Mouse (Mus musculus) ES-Bruce4 (cell line): Measurements from ENCODE around the gene Bnip3. TPM values are rescaled to one million over a fixed set of nuclear protein-coding genes. Genes with fewer than 3 reads are reported as not detected.

Source experiments
- H3K27ac ChIP-seq: 2 replicates; pipeline ENCODE4 v1.5.1; 2012; ENCODE audit warnings: low read length, inconsistent platforms; ENCODE audit not compliant: insufficient read depth
- H3K27me3 ChIP-seq: 2 replicates; pipeline ENCODE4 v1.6.1; 2012; ENCODE audit warnings: mild to moderate bottlenecking, low read length, inconsistent platforms; ENCODE audit not compliant: control insufficient read depth, poor library complexity, insufficient read depth, severe bottlenecking
- H3K36me3 ChIP-seq: 2 replicates; pipeline ENCODE4 v1.6.1; 2012; ENCODE audit warnings: inconsistent platforms, mild to moderate bottlenecking, low read length, moderate library complexity; ENCODE audit not compliant: control insufficient read depth, poor library complexity, insufficient read depth, severe bottlenecking
- H3K4me1 ChIP-seq: one replicate; pipeline ENCODE4 v1.8.1; 2011; ENCODE audit warnings: low read length; ENCODE audit not compliant: control insufficient read depth, insufficient read depth
- H3K4me3 ChIP-seq: 2 replicates; pipeline ENCODE4 v1.5.1; 2011; ENCODE audit warnings: low read depth, mild to moderate bottlenecking, low read length
- H3K9ac ChIP-seq: 2 replicates; pipeline ENCODE4 v1.6.1; 2012; ENCODE audit warnings: low read depth, mild to moderate bottlenecking, inconsistent platforms; ENCODE audit not compliant: poor library complexity, severe bottlenecking
- H3K9me3 ChIP-seq: replicated peaks from 2 replicates; pipeline ENCODE4 v1.6.1; 2012; ENCODE audit warnings: mild to moderate bottlenecking, low read length, inconsistent platforms; ENCODE audit not compliant: control insufficient read depth, poor library complexity, insufficient read depth, severe bottlenecking
- CTCF ChIP-seq: IDR thresholded peaks from one replicate; pipeline ENCODE4 v1.8.1; 2011; ENCODE audit warnings: low read depth, low read length
- EP300 ChIP-seq: IDR thresholded peaks from 2 replicates; pipeline ENCODE4 v1.6.1; 2011; ENCODE audit warnings: low read depth, low read length; ENCODE audit not compliant: insufficient read depth
- POLR2A ChIP-seq: IDR thresholded peaks from one replicate; pipeline ENCODE4 v1.8.1; 2011; ENCODE audit warnings: low read length; ENCODE audit not compliant: insufficient read depth
- polyA plus RNA-seq: library from polyadenylated mRNA; stranded (reverse); fragments of >200 nt; gene quantifications from 2 replicates; pipeline ENCODE4 v1.2.4, GENCODE M21; 2011; ENCODE audit warnings: low read depth; ENCODE audit not compliant: missing spikeins, insufficient read depth, insufficient read length

Bnip3 gene
- polyA plus RNA-seq, 1 experiment, result 73.7 TPM

DNA sequence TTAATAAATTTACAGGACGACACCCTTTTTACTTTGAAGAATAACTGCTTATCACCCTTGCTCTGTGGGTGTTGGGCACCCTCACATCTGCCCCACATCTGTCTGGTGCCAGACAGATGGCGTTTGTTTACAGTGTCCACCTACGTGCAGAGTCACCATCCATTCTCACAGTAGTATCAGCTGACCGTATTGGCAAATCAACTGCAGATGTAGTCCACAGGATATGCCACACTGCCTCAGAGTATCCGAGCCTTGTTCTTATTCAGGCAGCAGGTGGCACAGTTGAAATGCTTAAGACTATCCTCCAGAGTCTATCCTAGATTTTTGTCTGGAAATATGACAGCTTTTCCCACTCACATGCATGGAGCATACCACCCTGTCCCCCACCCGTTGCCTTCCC is 42.0 kb downstream of the Bnip3 start:
- TF ChIP-seq EP300, result no peak
- no peak for TF ChIP-seq POLR2A
- no peak for TF ChIP-seq CTCF
- Histone ChIP-seq H3K36me3 (peaks cover 47% of the 10 kb centered on the region), H3K4me1 (no peaks in the 10 kb centered on the region)

DNA sequence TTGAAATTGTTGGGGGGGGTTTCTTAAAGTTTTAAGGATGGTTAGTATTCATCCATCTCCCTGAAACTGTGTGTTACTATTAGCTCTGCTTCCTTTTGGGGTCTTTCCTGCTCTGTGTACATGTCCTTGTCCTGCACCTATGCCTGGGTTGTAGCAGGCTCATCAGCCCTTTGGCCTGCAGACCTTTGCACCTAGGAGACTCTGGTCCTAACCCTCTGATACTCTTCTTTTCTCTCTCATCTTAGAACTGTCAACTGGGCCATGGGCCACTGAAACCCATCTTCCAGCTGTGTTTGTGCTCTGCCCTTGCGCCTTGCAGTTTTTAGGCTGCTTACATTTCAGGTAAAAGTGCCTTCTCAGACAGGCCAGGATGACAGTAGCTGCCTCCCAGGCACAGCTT is 44.5 kb downstream of the Bnip3 start:
- Histone ChIP-seq H3K9ac (no peak overlapping the region), H3K4me3 (no peak overlapping the region), H3K27me3 (no peaks in the 10 kb centered on the region), H3K4me1 (peaks cover 2% of the 10 kb centered on the region), H3K27ac (peak overlapping the region; percentile 11; the same call in 1 of the 2 replicates), H3K36me3 (peaks cover 28% of the 10 kb centered on the region), H3K9me3 (no peaks in the 10 kb centered on the region)
- TF ChIP-seq EP300 (no peak), POLR2A (no peak), CTCF (no peak)

More for the DNA sequence above, 42.0 kb downstream of the Bnip3 start:
- Histone ChIP-seq H3K9me3 (no peaks in the 10 kb centered on the region), H3K4me3 (no peak overlapping the region), H3K9ac (no peak overlapping the region), H3K27ac (no peak overlapping the region), H3K27me3 (no peaks in the 10 kb centered on the region)

DNA sequence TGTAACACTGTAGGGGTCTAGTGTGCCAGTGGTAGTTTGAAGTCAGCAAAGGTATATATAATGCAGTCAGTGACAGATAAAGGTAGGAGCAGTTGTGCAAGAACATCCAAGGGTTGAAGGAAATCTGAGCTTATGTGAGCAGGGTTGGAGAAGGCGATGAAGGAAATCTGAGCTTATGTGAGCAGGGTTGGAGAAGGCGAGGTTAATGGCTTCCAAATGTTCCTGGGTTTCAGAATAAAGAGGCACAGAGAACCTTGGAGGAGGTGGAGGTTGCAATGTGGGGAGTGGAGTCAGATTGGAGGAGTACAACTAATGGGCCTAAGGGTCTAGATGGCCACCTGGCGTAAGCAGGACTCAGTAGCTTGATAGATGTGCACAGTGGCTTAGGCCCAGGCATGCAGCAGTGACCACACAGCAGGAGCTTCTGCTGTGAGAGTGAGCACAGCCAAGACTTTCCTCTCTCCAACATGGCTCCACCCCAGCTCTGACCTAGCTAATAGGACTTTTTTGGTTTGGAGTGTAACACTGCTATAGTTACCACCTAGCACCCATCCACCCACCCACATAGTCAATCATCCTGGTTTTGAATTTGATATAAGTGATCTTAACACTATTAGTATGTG is 45.3 kb downstream of the Bnip3 start:
- H3K4me3 ChIP-seq, result no peak overlapping the region
- H3K27me3 ChIP-seq, result no peaks in the 10 kb centered on the region
- H3K9me3 ChIP-seq, result no peaks in the 10 kb centered on the region
- TF ChIP-seq CTCF (no peak), POLR2A (no peak), EP300 (no peak)
- peak overlapping the region; percentile 5; the same call in 1 of the 2 replicates for H3K27ac ChIP-seq
- peaks cover 2% of the 10 kb centered on the region for H3K4me1 ChIP-seq
- peaks cover 26% of the 10 kb centered on the region for H3K36me3 ChIP-seq
- no peak overlapping the region for H3K9ac ChIP-seq

DNA sequence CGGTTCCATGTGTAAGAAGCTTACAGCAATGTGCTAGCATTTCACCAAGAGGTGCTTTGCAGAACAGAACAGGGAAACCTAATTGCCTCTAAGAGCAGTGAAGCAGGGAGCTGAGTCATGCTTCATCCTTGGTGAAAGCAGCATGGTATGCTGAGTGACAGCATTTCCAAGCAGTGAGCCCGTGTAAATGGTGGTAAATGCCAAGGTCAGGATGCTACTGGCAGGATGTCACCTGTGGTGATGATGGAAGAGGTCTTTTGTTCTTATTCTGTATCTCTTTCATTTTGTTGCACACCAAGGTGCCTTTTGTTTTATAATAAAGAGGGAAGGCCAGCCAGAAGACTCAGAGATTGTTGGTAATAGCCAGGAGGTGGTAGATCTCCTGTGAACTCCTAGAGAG is 52.6 kb downstream of the Bnip3 start:
- no peak overlapping the region for H3K9ac ChIP-seq
- peaks cover 26% of the 10 kb centered on the region for H3K36me3 ChIP-seq
- H3K27ac ChIP-seq, result peak overlapping the region; percentile 95

DNA sequence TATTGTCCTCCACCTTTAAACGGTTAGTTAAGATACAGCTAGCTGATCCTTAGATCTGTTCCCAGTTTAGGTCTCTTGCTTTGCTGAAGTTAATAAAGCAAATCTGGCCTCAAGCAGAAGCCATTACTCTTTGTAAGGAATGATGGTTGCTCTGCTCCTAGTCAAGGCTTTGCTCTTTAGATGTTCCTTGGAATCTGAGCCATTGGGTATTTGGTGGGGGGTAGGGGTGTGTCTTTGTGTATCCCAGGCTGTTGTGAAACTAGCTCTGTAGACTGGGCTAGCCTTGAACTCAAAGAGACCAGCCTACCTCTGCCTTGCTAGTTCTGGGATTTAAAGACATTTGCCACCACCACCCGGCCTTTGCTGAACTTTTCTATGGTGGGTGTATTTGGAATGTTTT is 55.1 kb downstream of the Bnip3 start:
- no peaks in the 10 kb centered on the region for H3K9me3 ChIP-seq
- H3K4me3 ChIP-seq, result no peak overlapping the region
- peaks cover 24% of the 10 kb centered on the region for H3K36me3 ChIP-seq
- no peaks in the 10 kb centered on the region for H3K27me3 ChIP-seq
- H3K9ac ChIP-seq, result no peak overlapping the region
- H3K27ac ChIP-seq, result peak overlapping the region; percentile 51
- TF ChIP-seq EP300 (no peak), POLR2A (no peak), CTCF (no peak)
- peaks cover 8% of the 10 kb centered on the region for H3K4me1 ChIP-seq

More for the DNA sequence above, 52.6 kb downstream of the Bnip3 start:
- TF ChIP-seq EP300, result peak; percentile 85
- TF ChIP-seq CTCF, result no peak
- Histone ChIP-seq H3K9me3 (no peaks in the 10 kb centered on the region), H3K4me3 (no peak overlapping the region), H3K27me3 (no peaks in the 10 kb centered on the region), H3K4me1 (peaks cover 10% of the 10 kb centered on the region)

- H3K27me3 ChIP-seq, result no peaks in the 10 kb centered on the region
- no peak overlapping the region for H3K9ac ChIP-seq
- peaks cover 8% of the 10 kb centered on the region for H3K4me1 ChIP-seq
- TF ChIP-seq CTCF (no peak), EP300 (no peak), POLR2A (no peak)
- no peaks in the 10 kb centered on the region for H3K9me3 ChIP-seq
- no peak overlapping the region for H3K4me3 ChIP-seq
- H3K27ac ChIP-seq, result peak overlapping the region; percentile 66
- peaks cover 21% of the 10 kb centered on the region for H3K36me3 ChIP-seq
These were observed 55.8 kb downstream of the Bnip3 start for GRCm38 (mm10) chr7:138853417-138854031.
